Mouse (Mus musculus) testis, adult 2 months (tissue): ENCODE data around the gene Nrip2.

Experiments
- CTCF ChIP-seq: fragments of 200-500 bp; IDR thresholded peaks from 2 replicates; pipeline ENCODE4 v1.5.1; 2012; ENCODE audit warnings: low read depth, mild to moderate bottlenecking, inconsistent platforms, low read length, moderate library complexity; ENCODE audit not compliant: control insufficient read depth, insufficient read depth, insufficient replicate concordance
- POLR2A ChIP-seq: fragments of 200-500 bp; IDR thresholded peaks from 2 replicates; pipeline ENCODE4 v1.6.1; 2012; ENCODE audit warnings: low read depth, mild to moderate bottlenecking, inconsistent platforms, low read length, moderate library complexity; ENCODE audit not compliant: control insufficient read depth

- TF ChIP-seq POLR2A, result no peak
- TF ChIP-seq CTCF, result no peak
Measured at GRCm38 (mm10) chr6:128461606-128462005, 62.5 kb downstream of the Nrip2 start.
